Mouse (Mus musculus) kidney, adult 8-10 months (tissue): ENCODE data around the gene Stard8.
"Not testable (repeated sequence)": the region's sequence is repeated elsewhere in the genome, so short reads cannot be mapped to it uniquely, and the experiment has no call there.

Experiments
- DNase-seq, 2 experiments: peaks; one replicate each; pipeline ENCODE4 v3.0.0; 2022

The Stard8 gene

GRCm38 (mm10) chrX:99048111-99048510 lies 45.1 kb downstream of the Stard8 start:
- DNase-seq = peak; percentile 63 to 65

GRCm38 (mm10) chrX:99049247-99049646 lies 46.2 kb downstream of the Stard8 start:
- DNase-seq = peak; percentile 46 to 48

GRCm38 (mm10) chrX:99050736-99051481 lies 47.9 kb downstream of the Stard8 start:
- no peak for DNase-seq

- DNase-seq = peak; percentile 38 to 57
Observed at GRCm38 (mm10) chrX:99052255-99052654, 49.2 kb downstream of the Stard8 start.

- no peak for DNase-seq
Observed at GRCm38 (mm10) chrX:99054512-99054911, 51.5 kb downstream of the Stard8 start.

- no peak for DNase-seq
Observed at GRCm38 (mm10) chrX:99057772-99058440, 54.9 kb downstream of the Stard8 start.

- no peak for DNase-seq
Observed at GRCm38 (mm10) chrX:99059119-99059518, 56.1 kb downstream of the Stard8 start.

- DNase-seq = no peak
Observed at GRCm38 (mm10) chrX:99065582-99065981, 62.5 kb downstream of the Stard8 start.

GRCm38 (mm10) chrX:99066550-99066949 lies 63.5 kb downstream of the Stard8 start:
- no peak for DNase-seq

GRCm38 (mm10) chrX:99067232-99067631 lies 64.2 kb downstream of the Stard8 start:
- DNase-seq = no peak

GRCm38 (mm10) chrX:99067671-99068151 lies 64.7 kb downstream of the Stard8 start:
- no peak for DNase-seq

- DNase-seq = no peak
Observed at GRCm38 (mm10) chrX:99071188-99071587, 68.1 kb downstream of the Stard8 start.

- no peak for DNase-seq
Observed at GRCm38 (mm10) chrX:99072596-99072995, 69.5 kb downstream of the Stard8 start.

GRCm38 (mm10) chrX:99075111-99075510 lies 72.1 kb downstream of the Stard8 start:
- no peak for DNase-seq

- DNase-seq = no peak
Observed at GRCm38 (mm10) chrX:99076460-99076859, 73.4 kb downstream of the Stard8 start.

- DNase-seq = not testable (repeated sequence)
Observed at GRCm38 (mm10) chrX:99078374-99078892, 75.4 kb downstream of the Stard8 start.

- DNase-seq = no peak
Observed at GRCm38 (mm10) chrX:99092704-99093103, 89.7 kb downstream of the Stard8 start.

GRCm38 (mm10) chrX:99111088-99111724 lies 108.2 kb downstream of the Stard8 start:
- DNase-seq = not testable (repeated sequence)

GRCm38 (mm10) chrX:99119510-99119909 lies 116.5 kb downstream of the Stard8 start:
- no peak for DNase-seq
